Mouse (Mus musculus) frontal cortex, postnatal 10 days (tissue): ENCODE measurements around the gene Ift172.

ENCODE experiments used
- DNase-seq, 2 experiments: peaks; one replicate each; pipeline ENCODE4 v3.0.0; 2022; ENCODE audit warnings: low spot score in 2 of 2, mixed read lengths in 1 of 2

The Ift172 gene

GRCm38 (mm10) chr5:31290521-31291360 is at the start of gene Ift172:
TSS of gene Ift172 (minus strand) at chr5:31291116.
- DNase-seq: peak; percentile 94 to 96

- DNase-seq: peak in 1 of 2 experiments; percentile 27
Observed at GRCm38 (mm10) chr5:31328255-31328654, 37.3 kb upstream of the Ift172 start.

GRCm38 (mm10) chr5:31326850-31327249 is 35.9 kb upstream of the Ift172 start:
- no peak for DNase-seq

- DNase-seq: no peak
Observed at GRCm38 (mm10) chr5:31324085-31324484, 33.2 kb upstream of the Ift172 start.

- no peak for DNase-seq
Observed at GRCm38 (mm10) chr5:31322776-31323175, 31.9 kb upstream of the Ift172 start.

- no peak for DNase-seq
Observed at GRCm38 (mm10) chr5:31312806-31313205, 21.9 kb upstream of the Ift172 start.

GRCm38 (mm10) chr5:31303093-31303492 is 12.2 kb upstream of the Ift172 start:
- no peak for DNase-seq

- no peak for DNase-seq
Observed at GRCm38 (mm10) chr5:31301866-31302265, 10.9 kb upstream of the Ift172 start.

- DNase-seq: no peak
Observed at GRCm38 (mm10) chr5:31298486-31298885, 7.6 kb upstream of the Ift172 start.

GRCm38 (mm10) chr5:31297981-31298380 is 7.1 kb upstream of the Ift172 start:
- DNase-seq: no peak

GRCm38 (mm10) chr5:31297047-31297757 is 6.3 kb upstream of the Ift172 start, which contains the start of gene Gckr:
TSS of gene Gckr (plus strand) at chr5:31297443.
- DNase-seq: no peak

- peak in 1 of 2 experiments; percentile 55 for DNase-seq
Observed at GRCm38 (mm10) chr5:31295606-31296141, 4.8 kb upstream of the Ift172 start, which contains the start of gene Fndc4. TSS of gene Fndc4 (minus strand) at chr5:31296080.

GRCm38 (mm10) chr5:31294964-31295605 is 4.2 kb upstream of the Ift172 start:
- DNase-seq: peak in 1 of 2 experiments; percentile 22

GRCm38 (mm10) chr5:31291361-31291688 is 409 bp upstream of the Ift172 start:
- no peak for DNase-seq

- DNase-seq: no peak
Observed at GRCm38 (mm10) chr5:31289626-31290230, 1.2 kb downstream of the Ift172 start.

GRCm38 (mm10) chr5:31288655-31289054 is 2.3 kb downstream of the Ift172 start:
- DNase-seq: no peak

GRCm38 (mm10) chr5:31288225-31288624 is 2.7 kb downstream of the Ift172 start:
- DNase-seq: no peak

GRCm38 (mm10) chr5:31279245-31279988 is 11.5 kb downstream of the Ift172 start:
- DNase-seq: no peak

- DNase-seq: no peak
Observed at GRCm38 (mm10) chr5:31273018-31273417, 17.9 kb downstream of the Ift172 start.

- no peak for DNase-seq
Observed at GRCm38 (mm10) chr5:31267686-31268085, 23.2 kb downstream of the Ift172 start.

GRCm38 (mm10) chr5:31266101-31266500 is 24.8 kb downstream of the Ift172 start:
- no peak for DNase-seq
